Mouse (Mus musculus): ENCODE data around the gene Pcca.

GRCm38 (mm10) chr14:122821002-122821401 is 286.9 kb downstream of the Pcca start:
- TF ChIP-seq CTCF (IDR thresholded peaks at IDR 0.05; ENCODE audit: borderline replicate concordance, insufficient read depth, low read depth, low read length) (no peak), POLR2A (IDR thresholded peaks at IDR 0.05; ENCODE audit: borderline replicate concordance, insufficient read depth, low read length) (no peak)
